Mouse (Mus musculus) myocyte (in vitro differentiated cells): ENCODE results near the gene Ddx54.

ENCODE experiments used
- POLR2A ChIP-seq: IDR thresholded peaks from one replicate; pipeline ENCODE4 v1.6.1; 2011; ENCODE audit warnings: low read depth, mild to moderate bottlenecking, control low read depth, moderate library complexity; ENCODE audit not compliant: insufficient read length
- POLR2AphosphoS2 ChIP-seq: IDR thresholded peaks from one replicate; pipeline ENCODE4 v1.6.1; 2011; ENCODE audit warnings: low read depth, control low read depth; ENCODE audit not compliant: insufficient read length
- TCF3 ChIP-seq: IDR thresholded peaks from one replicate; pipeline ENCODE4 v1.6.1; 2011; ENCODE audit warnings: low read depth, control low read depth; ENCODE audit not compliant: insufficient read length

- TF ChIP-seq TCF3 (no peak), POLR2A (no peak), POLR2AphosphoS2 (no peak)
Measured at GRCm38 (mm10) chr5:120627515-120628300, 15.2 kb downstream of the Ddx54 start.
